Mouse (Mus musculus) liver, adult 2 months (tissue): ENCODE measurements around the gene Xntrpc.

Source experiments
- CTCF ChIP-seq: fragments of 200-500 bp; IDR thresholded peaks from 2 replicates; pipeline ENCODE4 v1.5.1; 2011; ENCODE audit warnings: low read depth, low read length, control low read depth
- POLR2A ChIP-seq: fragments of 200-500 bp; IDR thresholded peaks from 2 replicates; pipeline ENCODE4 v1.6.1; 2011; ENCODE audit warnings: low read length, control low read depth; ENCODE audit not compliant: insufficient read depth; ENCODE audit errors: extremely low read depth

DNA sequence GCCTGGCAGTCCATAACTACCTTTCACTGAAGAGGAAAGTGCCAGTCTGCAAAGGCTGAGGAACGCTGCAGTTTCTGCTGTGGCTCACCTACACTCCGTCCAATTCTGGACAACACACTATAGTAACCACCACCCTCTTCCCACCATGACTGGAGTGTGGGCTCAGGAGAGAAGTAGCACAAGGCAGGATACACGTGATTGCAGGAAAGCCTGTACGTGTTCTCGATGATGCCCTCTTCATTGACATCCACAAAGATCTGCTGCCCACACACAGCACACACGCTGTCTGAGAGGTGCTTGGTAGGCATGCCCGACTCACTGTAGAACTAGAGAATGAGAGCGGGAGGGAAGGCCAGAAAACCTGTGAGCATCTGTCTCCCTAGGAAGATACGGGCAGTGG lies 41.7 kb upstream of the Xntrpc start:
- TF ChIP-seq POLR2A = no peak
- TF ChIP-seq CTCF = no peak
